Mouse (Mus musculus): ENCODE measurements around the gene Zfp385a. TPM values are rescaled to one million over a fixed set of nuclear protein-coding genes. Genes with fewer than 3 reads are reported as not detected.

Zfp385a gene
- total and polyA plus RNA-seq, 2 experiments from 2014 or later, result 13.0 to 21.3 TPM

GRCm38 (mm10) chr15:103302341-103303021, 37.4 kb downstream of the Zfp385a start:
- H3K36me3 ChIP-seq (ENCODE audit: insufficient read depth), result 0 out of 2 replicates have a peak, but pooled peaks cover 3% of the 10 kb centered on the region
- H3K27ac ChIP-seq (ENCODE audit: low read depth, low read length), result peak overlapping the region; percentile 47; the same call in 1 of the 2 replicates
- ATAC-seq, result no peak
- WGBS, result 53% methylated on average over 6 of the region's 6 CpGs
- H3K9me3 ChIP-seq (ENCODE audit: low read length), result no peaks in the 10 kb centered on the region
- no peak for DNase-seq
- no peak overlapping the region for H3K9ac ChIP-seq
- TF ChIP-seq CTCF (IDR thresholded peaks at IDR 0.05; ENCODE audit: low read depth), result no peak
- no peak overlapping the region for H3K4me3 ChIP-seq (ENCODE audit: low read depth, low read length)
- no peak overlapping the region for H3K4me2 ChIP-seq (ENCODE audit: low read depth)
- H3K27me3 ChIP-seq (ENCODE audit: insufficient read depth, low read length), result no peaks in the 10 kb centered on the region
- H3K4me1 ChIP-seq (ENCODE audit: insufficient read depth), result peaks cover 50% of the 10 kb centered on the region

- TF ChIP-seq CTCF (IDR thresholded peaks at IDR 0.05; ENCODE audit: low read depth), result no peak
- Histone ChIP-seq H3K9me3 (ENCODE audit: low read length) (no peaks in the 10 kb centered on the region), H3K27me3 (ENCODE audit: insufficient read depth, low read length) (no peaks in the 10 kb centered on the region), H3K9ac (no peak overlapping the region), H3K27ac (ENCODE audit: low read depth, low read length) (peak overlapping the region; percentile 47; the same call in 1 of the 2 replicates), H3K4me3 (ENCODE audit: low read depth, low read length) (no peak overlapping the region), H3K36me3 (ENCODE audit: insufficient read depth) (0 out of 2 replicates have a peak, but pooled peaks cover 8% of the 10 kb centered on the region), H3K4me1 (ENCODE audit: insufficient read depth) (peaks cover 43% of the 10 kb centered on the region), H3K4me2 (ENCODE audit: low read depth) (no peak overlapping the region)
- DNase-seq, result no peak
- WGBS, result 41% methylated on average over 5 of the region's 5 CpGs
- ATAC-seq, result no peak
Observed at GRCm38 (mm10) chr15:103301547-103302340, 38.1 kb downstream of the Zfp385a start.

GRCm38 (mm10) chr15:103301046-103301445, 38.8 kb downstream of the Zfp385a start:
- H3K4me1 ChIP-seq (ENCODE audit: insufficient read depth), result peaks cover 38% of the 10 kb centered on the region
- H3K9me3 ChIP-seq (ENCODE audit: low read length), result no peaks in the 10 kb centered on the region
- no peak overlapping the region for H3K4me2 ChIP-seq (ENCODE audit: low read depth)
- H3K4me3 ChIP-seq (ENCODE audit: low read depth, low read length), result no peak overlapping the region
- no peak overlapping the region for H3K9ac ChIP-seq
- TF ChIP-seq CTCF (IDR thresholded peaks at IDR 0.05; ENCODE audit: low read depth), result no peak
- no peaks in the 10 kb centered on the region for H3K27me3 ChIP-seq (ENCODE audit: insufficient read depth, low read length)
- no peak for ATAC-seq
- 0 out of 2 replicates have a peak, but pooled peaks cover 11% of the 10 kb centered on the region for H3K36me3 ChIP-seq (ENCODE audit: insufficient read depth)
- DNase-seq, result no peak
- 9% methylated on average over 2 of the region's 2 CpGs for WGBS
- peak overlapping the region; percentile 93 for H3K27ac ChIP-seq (ENCODE audit: low read depth, low read length)

GRCm38 (mm10) chr15:103300560-103300959, 39.3 kb downstream of the Zfp385a start:
- Histone ChIP-seq H3K27me3 (ENCODE audit: insufficient read depth, low read length) (no peaks in the 10 kb centered on the region), H3K9me3 (ENCODE audit: low read length) (no peaks in the 10 kb centered on the region), H3K36me3 (ENCODE audit: insufficient read depth) (peaks cover 15% of the 10 kb centered on the region), H3K4me3 (ENCODE audit: low read depth, low read length) (no peak overlapping the region), H3K27ac (ENCODE audit: low read depth, low read length) (peak overlapping the region; percentile 93), H3K4me1 (ENCODE audit: insufficient read depth) (peaks cover 33% of the 10 kb centered on the region), H3K9ac (peak overlapping the region; percentile 56), H3K4me2 (ENCODE audit: low read depth) (peak overlapping the region; percentile 56)
- no peak for TF ChIP-seq CTCF (IDR thresholded peaks at IDR 0.05; ENCODE audit: low read depth)
- WGBS, result 0% methylated on average over 2 of the region's 2 CpGs
- no peak for DNase-seq
- ATAC-seq, result no peak

- Histone ChIP-seq H3K27me3 (ENCODE audit: insufficient read depth, low read length) (no peaks in the 10 kb centered on the region), H3K4me3 (ENCODE audit: low read depth, low read length) (peak overlapping the region; percentile 26), H3K9ac (peak overlapping the region; percentile 56), H3K27ac (ENCODE audit: low read depth, low read length) (peak overlapping the region; percentile 93), H3K4me1 (ENCODE audit: insufficient read depth) (peaks cover 32% of the 10 kb centered on the region), H3K36me3 (ENCODE audit: insufficient read depth) (peaks cover 18% of the 10 kb centered on the region), H3K4me2 (ENCODE audit: low read depth) (peak overlapping the region; percentile 56), H3K9me3 (ENCODE audit: low read length) (no peaks in the 10 kb centered on the region)
- 3% methylated on average over 18 of the region's 18 CpGs for WGBS
- ATAC-seq, result peak; percentile 66
- peak; percentile 87 for DNase-seq
- no peak for TF ChIP-seq CTCF (IDR thresholded peaks at IDR 0.05; ENCODE audit: low read depth)
Observed at GRCm38 (mm10) chr15:103300067-103300471, 39.8 kb downstream of the Zfp385a start.

- ATAC-seq (0 out of 2 replicates have a peak, but pooled peaks have one; percentile 6), DNase-seq (peak; percentile 61)
- 10% methylated on average over 8 of the region's 8 CpGs for WGBS
- H3K9me3 ChIP-seq (ENCODE audit: low read length), result no peaks in the 10 kb centered on the region
- peak overlapping the region; percentile 56 for H3K9ac ChIP-seq
- H3K4me2 ChIP-seq (ENCODE audit: low read depth), result peak overlapping the region; percentile 56
- no peaks in the 10 kb centered on the region for H3K27me3 ChIP-seq (ENCODE audit: insufficient read depth, low read length)
- H3K27ac ChIP-seq (ENCODE audit: low read depth, low read length), result peak overlapping the region; percentile 93
- peaks cover 31% of the 10 kb centered on the region for H3K4me1 ChIP-seq (ENCODE audit: insufficient read depth)
- peaks cover 18% of the 10 kb centered on the region for H3K36me3 ChIP-seq (ENCODE audit: insufficient read depth)
- peak overlapping the region; percentile 26 for H3K4me3 ChIP-seq (ENCODE audit: low read depth, low read length)
- TF ChIP-seq CTCF (IDR thresholded peaks at IDR 0.05; ENCODE audit: low read depth), result no peak
Observed at GRCm38 (mm10) chr15:103299644-103300043, 40.2 kb downstream of the Zfp385a start.

All from forebrain, postnatal 0 days (tissue).